Mouse (Mus musculus) frontal cortex, postnatal 14 days (tissue): ENCODE results near the gene Spout1.

Source experiments
- DNase-seq, 2 experiments: peaks; one replicate each; pipeline ENCODE4 v3.0.0; 2022; ENCODE audit warnings: low spot score in 2 of 2

Spout1 gene

GRCm38 (mm10) chr2:30177700-30178675 is at the start of gene Spout1:
TSS of gene Spout1 (minus strand) at chr2:30178459.
- peak; percentile 93 to 94 for DNase-seq

- no peak for DNase-seq
These were observed 38.0 kb upstream of the Spout1 start for GRCm38 (mm10) chr2:30216293-30216692.

- DNase-seq = no peak
These were observed 37.2 kb upstream of the Spout1 start for GRCm38 (mm10) chr2:30215493-30215892.

- no peak for DNase-seq
These were observed 36.5 kb upstream of the Spout1 start for GRCm38 (mm10) chr2:30214745-30215144.

- DNase-seq = no peak
These were observed 34.7 kb upstream of the Spout1 start for GRCm38 (mm10) chr2:30212951-30213350.

GRCm38 (mm10) chr2:30212169-30212545 is 33.9 kb upstream of the Spout1 start:
- DNase-seq = no peak

GRCm38 (mm10) chr2:30211408-30212168 is 33.3 kb upstream of the Spout1 start:
- DNase-seq = no peak

GRCm38 (mm10) chr2:30207886-30208285 is 29.6 kb upstream of the Spout1 start:
- DNase-seq = no peak

GRCm38 (mm10) chr2:30207401-30207800 is 29.1 kb upstream of the Spout1 start:
- DNase-seq = no peak

GRCm38 (mm10) chr2:30205629-30206357 is 27.5 kb upstream of the Spout1 start, which contains the start of gene Kyat1:
TSS of gene Kyat1 (minus strand) at chr2:30205847.
- peak; percentile 88 to 89 for DNase-seq

- DNase-seq = no peak
These were observed 27.0 kb upstream of the Spout1 start for GRCm38 (mm10) chr2:30205255-30205628.

- no peak for DNase-seq
These were observed 25.2 kb upstream of the Spout1 start for GRCm38 (mm10) chr2:30203439-30203838.

- DNase-seq = no peak
These were observed 22.2 kb upstream of the Spout1 start for GRCm38 (mm10) chr2:30200388-30200925.

- no peak for DNase-seq
These were observed 21.7 kb upstream of the Spout1 start for GRCm38 (mm10) chr2:30199984-30200383.

GRCm38 (mm10) chr2:30198021-30198420 is 19.8 kb upstream of the Spout1 start:
- DNase-seq = no peak

- no peak for DNase-seq
These were observed 16.4 kb upstream of the Spout1 start for GRCm38 (mm10) chr2:30194656-30195055.

GRCm38 (mm10) chr2:30191790-30192580 is 13.7 kb upstream of the Spout1 start:
- no peak for DNase-seq

GRCm38 (mm10) chr2:30185681-30186080 is 7.4 kb upstream of the Spout1 start:
- no peak for DNase-seq

GRCm38 (mm10) chr2:30185276-30185675 is 7.0 kb upstream of the Spout1 start:
- DNase-seq = no peak

- DNase-seq = no peak
These were observed 5.5 kb upstream of the Spout1 start for GRCm38 (mm10) chr2:30183721-30184120.

- DNase-seq = no peak
These were observed 4.2 kb upstream of the Spout1 start for GRCm38 (mm10) chr2:30182424-30182823.
